Mouse (Mus musculus): ENCODE measurements around the gene Oaz1.
"Not testable (repeated sequence)": the region's sequence is repeated elsewhere in the genome, so short reads cannot be mapped to it uniquely, and the experiment has no call there.

The Oaz1 gene

GRCm38 (mm10) chr10:80823847-80824643, 2.4 kb upstream of the Oaz1 start:
- DNase-seq (ENCODE audit: low read depth): peak; percentile 59

GRCm38 (mm10) chr10:80824827-80825226, 1.6 kb upstream of the Oaz1 start:
- no peak for DNase-seq (ENCODE audit: low read depth)

GRCm38 (mm10) chr10:80827063-80827869, 810 bp downstream of the Oaz1 start:
- DNase-seq (ENCODE audit: low read depth): no peak

- DNase-seq (ENCODE audit: low read depth): no peak
These were observed 1.5 kb downstream of the Oaz1 start for GRCm38 (mm10) chr10:80827870-80828420.

GRCm38 (mm10) chr10:80828587-80828986, 2.1 kb downstream of the Oaz1 start:
- not testable (repeated sequence) for DNase-seq (ENCODE audit: low read depth)

GRCm38 (mm10) chr10:80829359-80830278, 3.2 kb downstream of the Oaz1 start:
- DNase-seq (ENCODE audit: low read depth): no peak

- peak; percentile 40 for DNase-seq (ENCODE audit: low read depth)
These were observed 4.7 kb downstream of the Oaz1 start for GRCm38 (mm10) chr10:80831136-80831535.

GRCm38 (mm10) chr10:80832818-80833217, 6.4 kb downstream of the Oaz1 start:
- no peak for DNase-seq (ENCODE audit: low read depth)

GRCm38 (mm10) chr10:80835617-80836016, 9.2 kb downstream of the Oaz1 start:
- DNase-seq (ENCODE audit: low read depth): no peak

- DNase-seq (ENCODE audit: low read depth): no peak
These were observed 10.5 kb downstream of the Oaz1 start for GRCm38 (mm10) chr10:80836949-80837379.

GRCm38 (mm10) chr10:80837827-80838226, 11.4 kb downstream of the Oaz1 start:
- no peak for DNase-seq (ENCODE audit: low read depth)

- no peak for DNase-seq (ENCODE audit: low read depth)
These were observed 12.0 kb downstream of the Oaz1 start for GRCm38 (mm10) chr10:80838346-80838912.

GRCm38 (mm10) chr10:80839848-80840247, 13.4 kb downstream of the Oaz1 start:
- no peak for DNase-seq (ENCODE audit: low read depth)

- no peak for DNase-seq (ENCODE audit: low read depth)
These were observed 15.2 kb downstream of the Oaz1 start for GRCm38 (mm10) chr10:80841685-80842084.

GRCm38 (mm10) chr10:80842334-80842733, 15.9 kb downstream of the Oaz1 start:
- DNase-seq (ENCODE audit: low read depth): no peak

- no peak for DNase-seq (ENCODE audit: low read depth)
These were observed 16.9 kb downstream of the Oaz1 start for GRCm38 (mm10) chr10:80843087-80843930.

- no peak for DNase-seq (ENCODE audit: low read depth)
These were observed 17.6 kb downstream of the Oaz1 start, which contains the start of gene Lingo3 for GRCm38 (mm10) chr10:80843931-80844547. Gene Lingo3, minus strand, starts transcription at chr10:80844039.

GRCm38 (mm10) chr10:80845055-80845693, 18.7 kb downstream of the Oaz1 start:
- DNase-seq (ENCODE audit: low read depth): no peak

- DNase-seq (ENCODE audit: low read depth): no peak
These were observed 19.3 kb downstream of the Oaz1 start for GRCm38 (mm10) chr10:80845732-80846131.

All from naive thymus-derived CD4-positive, alpha-beta T cell, adult 2 months (primary cell).